8 mouse cellular contexts compared by ENCODE assay signal in genomic region chr6:72164321-72165275, GRCm38 (mm10).
A peak's percentile ranks its signal among the peaks of the same experiment; 100 is the strongest.
DNase-seq lines count a peak whose midpoint lies in the region; ATAC-seq lines count a peak whose summit lies in the region.

No protein-coding gene starts in this region.

- peaks cover 14% of the 10 kb centered on the region for H3K4me1 ChIP-seq in forebrain, embryonic 10.5 days
- peaks cover 15% of the 10 kb centered on the region for H3K4me1 ChIP-seq in heart, embryonic 15.5 days (replicated peaks)
- H3K4me1 ChIP-seq in liver, embryonic 12.5 days = peaks cover 27% of the 10 kb centered on the region; the same call in 1 of the 2 replicates

- peak overlapping the region; percentile 12; the same call in 1 of the 2 replicates for H3K4me2 ChIP-seq in heart, embryonic 15.5 days
- H3K4me2 ChIP-seq in liver, embryonic 12.5 days = peak overlapping the region; percentile 23

- ATAC-seq in heart, embryonic 15.5 days (replicated peaks; ENCODE audit: insufficient number of reproducible peaks, insufficient read depth, low FRiP score, low read depth) = peak; percentile 72
- ATAC-seq in liver, embryonic 12.5 days = peak; percentile 61

- H3K9ac ChIP-seq in heart, embryonic 15.5 days = no peak overlapping the region
- no peak overlapping the region for H3K9ac ChIP-seq in liver, embryonic 12.5 days

- peak; percentile 69 to 78 for DNase-seq in CD8-positive naive resting alpha-beta T cell, adult 2 months (ENCODE audit: low read depth in 2 of 2, low spot score in 2 of 2)
- peak; percentile 71 for DNase-seq in c-Kit-negative CD71-positive TER-119-positive erythroid progenitor cells, embryonic 14.5 days (ENCODE audit: low read depth, low spot score)
- DNase-seq in forebrain, embryonic 10.5 days (ENCODE audit: extremely low spot score, low spot score) = peak; percentile 89
- peak; percentile 92 for DNase-seq in kidney, postnatal 14 days
- peak; percentile 93 for DNase-seq in naive thymus-derived CD4-positive, alpha-beta T cell, adult 2 months (ENCODE audit: low read depth)
- peak; percentile 92 for DNase-seq in splenic B cell, adult 2 months (ENCODE audit: low read depth, low spot score)

- 25% methylated on average over 20 of the region's 20 CpGs for WGBS in forebrain, embryonic 10.5 days
- 17% methylated on average over 20 of the region's 20 CpGs for WGBS in heart, embryonic 15.5 days
- 12% methylated on average over 20 of the region's 20 CpGs for WGBS in liver, embryonic 12.5 days (ENCODE audit: insufficient replicate concordance)

- H3K9me3 ChIP-seq in forebrain, embryonic 10.5 days = no peaks in the 10 kb centered on the region
- H3K9me3 ChIP-seq in heart, embryonic 15.5 days (replicated peaks) = no peaks in the 10 kb centered on the region
- no peaks in the 10 kb centered on the region for H3K9me3 ChIP-seq in liver, embryonic 12.5 days (replicated peaks)

- no peak overlapping the region; the same call in 1 of the 2 replicates for H3K4me3 ChIP-seq in forebrain, embryonic 10.5 days
- H3K4me3 ChIP-seq in heart, embryonic 15.5 days = no peak overlapping the region
- H3K4me3 ChIP-seq in liver, embryonic 12.5 days = no peak overlapping the region

- H3K27me3 ChIP-seq in forebrain, embryonic 10.5 days (ENCODE audit: poor library complexity, severe bottlenecking) = no peaks in the 10 kb centered on the region
- H3K27me3 ChIP-seq in heart, embryonic 15.5 days = no peaks in the 10 kb centered on the region
- H3K27me3 ChIP-seq in liver, embryonic 12.5 days (replicated peaks) = peaks cover 8% of the 10 kb centered on the region; the same call in 1 of the 2 replicates
- no peaks in the 10 kb centered on the region for H3K27me3 ChIP-seq in splenic B cell, adult 2 months (ENCODE audit: control insufficient read depth, insufficient read depth, low read length, poor library complexity, severe bottlenecking)

- H3K36me3 ChIP-seq in forebrain, embryonic 10.5 days (replicated peaks) = no peaks in the 10 kb centered on the region
- no peaks in the 10 kb centered on the region for H3K36me3 ChIP-seq in heart, embryonic 15.5 days
- no peaks in the 10 kb centered on the region for H3K36me3 ChIP-seq in liver, embryonic 12.5 days
- H3K36me3 ChIP-seq in splenic B cell, adult 2 months (ENCODE audit: control insufficient read depth, insufficient read depth, low read length, poor library complexity, severe bottlenecking) = no peaks in the 10 kb centered on the region

- peak overlapping the region; percentile 51; the same call in 1 of the 2 replicates for H3K27ac ChIP-seq in forebrain, embryonic 10.5 days
- H3K27ac ChIP-seq in heart, embryonic 15.5 days = no peak overlapping the region
- H3K27ac ChIP-seq in liver, embryonic 12.5 days = peak overlapping the region; percentile 18; the same call in 1 of the 2 replicates
